Mouse (Mus musculus) skeletal muscle tissue, adult 2 months (tissue): ENCODE data around the gene Trmu.
A peak's percentile ranks its signal among the peaks of the same experiment; 100 is the strongest.

Source experiments
- DNase-seq: peaks from one replicate; pipeline ENCODE4 v3.0.0-alpha.2; 2012; ENCODE audit warnings: low read depth, low spot score

The Trmu gene

GRCm38 (mm10) chr15:85896284-85896683 is 17.2 kb downstream of the Trmu start:
- peak; percentile 39 for DNase-seq

DNA sequence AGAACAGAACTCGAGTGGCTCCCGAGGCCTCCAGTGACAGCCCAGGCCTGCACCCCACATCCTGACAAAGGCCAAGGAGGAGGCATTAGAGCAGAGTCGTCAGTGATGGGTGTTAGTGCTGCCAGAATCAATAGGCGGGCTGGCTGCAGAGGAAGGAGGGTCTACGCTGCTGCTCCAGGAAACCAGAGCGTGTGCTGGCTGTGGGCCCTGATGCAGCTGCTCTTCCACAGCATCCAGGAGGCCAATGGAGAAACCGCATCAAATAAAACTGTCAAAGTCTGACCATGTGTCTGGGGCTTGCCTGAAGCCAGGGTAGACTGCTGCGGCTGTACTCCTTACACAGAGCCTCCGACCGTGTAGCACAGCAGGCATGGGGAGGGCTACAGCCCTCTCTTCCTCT is 18.0 kb downstream of the Trmu start:
- DNase-seq = no peak

DNA sequence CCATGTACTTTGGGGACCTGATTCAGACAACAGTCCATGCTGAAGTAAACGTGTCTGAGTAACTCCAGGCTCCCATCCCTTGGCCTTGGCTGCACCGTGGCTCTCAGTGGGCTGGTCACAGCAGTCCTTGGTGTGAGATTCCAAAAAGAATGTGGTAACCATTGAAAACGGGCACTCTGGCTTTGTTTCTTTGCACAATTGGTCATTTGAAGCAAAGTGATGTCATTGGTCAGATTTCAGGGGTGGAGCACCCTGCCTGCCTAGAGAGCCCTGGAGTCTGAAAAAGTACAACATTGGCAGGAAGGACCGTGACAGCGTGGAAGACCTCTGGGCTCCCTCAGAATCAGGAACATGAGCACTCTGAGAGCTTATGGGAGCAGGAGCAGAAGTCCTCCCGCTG is 20.3 kb downstream of the Trmu start:
- DNase-seq = no peak

GRCm38 (mm10) chr15:85900318-85900717 is 21.2 kb downstream of the Trmu start:
- DNase-seq = no peak

DNA sequence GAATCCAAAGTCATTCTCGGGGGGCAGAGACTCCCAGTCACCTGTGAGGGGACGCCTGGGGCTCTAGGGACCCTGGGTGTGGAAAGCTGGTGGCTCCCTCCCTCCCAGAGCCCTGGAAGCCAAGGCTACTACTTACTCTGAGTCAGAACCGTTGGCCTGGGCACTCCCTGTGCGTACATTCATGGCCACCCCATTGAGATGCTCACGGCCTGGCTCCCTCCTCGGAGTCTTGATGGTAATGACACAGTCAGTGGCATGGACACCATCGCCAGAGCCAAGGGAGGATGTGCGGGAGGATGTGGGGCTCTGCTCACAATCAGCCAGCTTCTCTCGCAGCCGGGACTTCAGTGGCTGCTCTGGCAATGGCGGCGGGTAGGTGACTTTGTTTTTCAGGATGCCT is 21.7 kb downstream of the Trmu start:
- no peak for DNase-seq

GRCm38 (mm10) chr15:85902505-85902904 is 23.4 kb downstream of the Trmu start:
- no peak for DNase-seq

DNA sequence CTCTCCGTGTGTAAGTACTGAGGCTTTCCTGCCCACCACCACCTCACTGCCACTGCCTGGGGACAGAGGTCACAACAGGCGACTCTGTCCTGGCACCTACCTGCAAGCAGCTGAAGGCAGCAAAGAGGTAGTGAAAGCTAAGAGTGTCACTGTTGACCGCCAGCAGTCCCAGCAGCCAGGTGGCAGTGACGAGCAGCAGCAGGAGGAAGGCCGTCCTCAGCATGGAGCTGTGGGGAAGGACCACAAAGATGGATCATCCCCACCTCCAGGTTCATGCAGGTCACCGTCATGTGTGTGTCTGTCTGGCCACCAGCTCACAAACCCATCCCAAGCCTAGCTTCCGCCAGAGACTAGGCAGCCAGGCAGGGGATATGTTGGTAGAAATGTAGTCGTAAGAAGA is 24.7 kb downstream of the Trmu start:
- no peak for DNase-seq

DNA sequence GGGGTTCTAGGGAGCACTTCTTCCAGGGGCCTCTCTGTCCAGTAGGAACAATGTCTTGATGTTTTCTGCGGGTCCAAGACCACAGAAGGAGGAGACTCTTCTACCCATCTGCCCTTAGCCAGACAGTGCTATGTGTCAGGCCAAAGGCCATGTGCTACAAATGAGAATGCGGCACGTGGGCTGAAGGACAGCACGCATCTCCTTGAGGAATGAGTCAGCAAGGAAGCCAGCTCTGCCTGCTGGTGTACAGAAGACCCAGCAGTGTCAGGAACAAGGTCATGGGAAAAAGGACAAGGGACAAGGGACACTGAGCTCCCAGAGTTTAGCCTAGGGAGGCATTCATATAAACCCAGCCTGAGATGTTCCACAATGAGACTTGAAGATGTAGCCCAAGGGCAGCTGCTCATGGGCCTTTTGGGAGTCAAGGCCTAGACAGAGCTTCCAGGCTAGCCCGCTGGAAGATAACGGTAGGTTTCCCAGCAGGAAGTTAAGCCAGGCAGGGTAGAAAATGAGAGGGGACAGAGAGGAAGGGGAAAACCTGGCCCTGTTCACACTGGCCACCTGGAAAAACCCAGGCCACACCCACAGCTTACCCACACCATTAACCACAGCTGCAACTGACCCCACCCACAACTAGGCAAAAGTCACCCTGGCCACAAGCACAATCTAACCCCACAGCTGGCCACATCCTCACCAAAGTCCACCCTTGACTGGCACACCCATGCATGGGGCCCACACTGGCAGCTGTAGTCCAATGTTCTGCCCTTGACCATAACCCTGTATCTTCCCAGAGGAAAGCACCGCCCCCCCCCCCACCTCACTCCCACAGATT is 29.8 kb downstream of the Trmu start:
- no peak for DNase-seq

DNA sequence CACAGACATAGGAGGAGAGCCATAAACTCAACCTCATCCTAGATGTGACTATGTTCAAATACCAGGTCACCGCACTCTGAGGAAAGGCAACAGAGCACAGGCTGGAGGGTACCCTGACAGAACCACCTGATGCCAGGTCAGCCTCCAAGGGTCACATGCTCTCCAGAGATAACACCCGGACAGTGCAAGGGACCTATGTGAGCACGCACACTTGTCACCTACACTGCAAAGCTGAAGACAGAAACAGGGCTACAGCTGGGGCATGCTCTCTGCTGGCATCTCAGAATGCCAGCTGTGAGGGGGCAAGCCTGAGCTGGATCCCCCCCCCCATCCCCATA is 30.3 kb downstream of the Trmu start:
- no peak for DNase-seq

- no peak for DNase-seq
These were observed 30.8 kb downstream of the Trmu start for GRCm38 (mm10) chr15:85909931-85910330.

GRCm38 (mm10) chr15:85913605-85914004 is 34.5 kb downstream of the Trmu start:
- DNase-seq = no peak

- no peak for DNase-seq
These were observed 40.2 kb downstream of the Trmu start for GRCm38 (mm10) chr15:85919191-85919891.

- no peak for DNase-seq
These were observed 40.8 kb downstream of the Trmu start for GRCm38 (mm10) chr15:85919892-85920248.

GRCm38 (mm10) chr15:85921855-85922254 is 42.7 kb downstream of the Trmu start:
- DNase-seq = no peak

- DNase-seq = no peak
These were observed 49.0 kb downstream of the Trmu start for GRCm38 (mm10) chr15:85928161-85928560.

DNA sequence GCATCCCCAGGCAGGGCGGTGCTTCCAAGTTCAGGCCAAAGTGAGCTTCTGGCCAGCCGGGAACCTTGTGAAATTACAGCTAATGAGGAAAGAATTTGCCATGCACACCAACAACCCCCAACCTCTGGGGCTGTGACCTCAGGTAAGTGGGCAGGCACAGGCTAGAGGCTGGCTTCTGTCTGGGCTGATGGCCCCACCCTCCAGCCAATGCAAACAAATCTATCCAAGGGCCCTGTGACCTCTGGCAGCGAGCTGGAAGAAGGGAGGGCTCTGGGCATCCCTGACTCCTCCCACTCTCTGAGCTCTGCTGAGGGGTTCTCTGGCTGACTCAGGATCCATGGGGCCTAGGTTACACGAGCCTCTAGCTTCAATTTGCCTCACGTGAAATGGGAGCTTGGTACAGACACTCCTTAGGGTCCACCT is 56.5 kb downstream of the Trmu start:
- DNase-seq = no peak
